Mouse (Mus musculus) liver, embryonic 14.5 days (tissue): ENCODE measurements around the gene Faxc. TPM values are rescaled to one million over a fixed set of nuclear protein-coding genes. Genes with fewer than 3 reads are reported as not detected.
A peak's percentile ranks its signal among the peaks of the same experiment; 100 is the strongest.

Source experiments
- ATAC-seq: fragments of 200-750 bp; cut with Nextera tagmentation; 2 replicates; pipeline ENCODE4 v1.8.0; 2017; ENCODE audit warnings: moderate number of reproducible peaks, mild to moderate bottlenecking, moderate library complexity; ENCODE audit not compliant: insufficient read depth
- DNase-seq, 3 experiments: peaks; one replicate each; pipeline ENCODE4 v3.0.0-alpha.2; 2012 to 2013; ENCODE audit warnings: low read depth in 3 of 3, low spot score in 3 of 3
- H3K27ac ChIP-seq: fragments of 300-500 bp; sonication (generic); 2 replicates; pipeline ENCODE4 v1.5.1; 2014; ENCODE audit warnings: moderate library complexity, mild to moderate bottlenecking, control low read depth, inconsistent platforms
- H3K27me3 ChIP-seq: fragments of 300-500 bp; sonication (generic); 2 replicates; pipeline ENCODE4 v1.6.1; 2014; ENCODE audit warnings: mild to moderate bottlenecking, low read length, moderate library complexity; ENCODE audit not compliant: control insufficient read depth, insufficient read depth
- H3K36me3 ChIP-seq: fragments of 300-500 bp; sonication (generic); replicated peaks from 2 replicates; pipeline ENCODE4 v1.6.1; 2014; ENCODE audit warnings: low read depth; ENCODE audit not compliant: control insufficient read depth, insufficient read depth
- H3K4me1 ChIP-seq, 2 experiments: fragments of 200-500 bp in 1 of 2; fragments of 300-500 bp in 1 of 2; sonication (generic) in 1 of 2; replicated peaks; 2 replicates each; pipeline ENCODE4 v1.6.1; 2012 to 2014; ENCODE audit warnings: antibody characterized with exemption in 1 of 2, inconsistent platforms in 1 of 2, low read length in 1 of 2; ENCODE audit not compliant: control insufficient read depth in 2 of 2, insufficient read depth in 2 of 2
- H3K4me2 ChIP-seq: fragments of 300-500 bp; sonication (generic); 2 replicates; pipeline ENCODE4 v1.6.1; 2014; ENCODE audit warnings: low read depth, mild to moderate bottlenecking, control low read depth, moderate library complexity
- H3K4me3 ChIP-seq, 2 experiments: fragments of 200-500 bp in 1 of 2; fragments of 300-500 bp in 1 of 2; sonication (generic) in 1 of 2; 2 replicates each; pipeline ENCODE4 v1.5.1; 2012 to 2014; ENCODE audit warnings: low read depth in 2 of 2, low read length in 2 of 2, mild to moderate bottlenecking in 2 of 2, control low read depth in 1 of 2, inconsistent platforms in 1 of 2, moderate library complexity in 1 of 2; ENCODE audit not compliant: insufficient read depth in 1 of 2
- H3K9ac ChIP-seq: fragments of 300-500 bp; sonication (generic); replicated peaks from 2 replicates; pipeline ENCODE4 v1.6.1; 2014; ENCODE audit warnings: mild to moderate bottlenecking, control low read depth, moderate library complexity
- H3K9me3 ChIP-seq: fragments of 300-500 bp; sonication (generic); 2 replicates; pipeline ENCODE4 v1.6.1; 2016; ENCODE audit warnings: low read length, mixed read lengths; ENCODE audit not compliant: control insufficient read depth
- CTCF ChIP-seq: IDR thresholded peaks from 2 replicates; pipeline ENCODE4 v1.5.1; 2016; ENCODE audit warnings: antibody characterized with exemption, low read depth, control low read depth
- EP300 ChIP-seq: IDR thresholded peaks from 2 replicates; pipeline ENCODE4 v1.6.1; 2016; ENCODE audit warnings: antibody characterized with exemption, low read depth
- WGBS: fragments of 180-500 bp; shearing (Covaris S2); extraction: QIAGEN DNeasy Blood & Tissue Kit; methylation state at CpG from one replicate; pipeline ENCODE4 v1.1.7; 2014; ENCODE audit not compliant: insufficient replicate concordance; 5-methylcytosine and 5-hydroxymethylcytosine counted together
- polyA plus RNA-seq, 2 experiments: library from polyadenylated mRNA; depleted of rRNA in 1 of 2; stranded (reverse) in 1 of 2; unstranded in 1 of 2; fragments of >200 nt; fragmentation: Nextera tagmentation in 1 of 2; extraction: Ambion mirVana in 1 of 2; gene quantifications; 2 replicates each; pipeline versions ENCODE4 v1.2.1 to v1.2.3; 2012 to 2014

The Faxc gene
- polyA plus RNA-seq, 2 experiments: 0.07 TPM; not detected in 1

GRCm38 (mm10) chr4:21936424-21936823 lies 5.3 kb downstream of the Faxc start:
- ATAC-seq: no peak
- Histone ChIP-seq H3K27ac (no peak overlapping the region), H3K9me3 (no peaks in the 10 kb centered on the region), H3K9ac (no peak overlapping the region), H3K4me3 (no peak overlapping the region), H3K4me2 (no peak overlapping the region), H3K36me3 (no peaks in the 10 kb centered on the region), H3K27me3 (peaks cover 9% of the 10 kb centered on the region), H3K4me1 (no peaks in the 10 kb centered on the region)
- TF ChIP-seq EP300: no peak
- TF ChIP-seq CTCF: no peak
- WGBS: 70% methylated on average over 9 of the region's 9 CpGs
- DNase-seq: no peak

DNA sequence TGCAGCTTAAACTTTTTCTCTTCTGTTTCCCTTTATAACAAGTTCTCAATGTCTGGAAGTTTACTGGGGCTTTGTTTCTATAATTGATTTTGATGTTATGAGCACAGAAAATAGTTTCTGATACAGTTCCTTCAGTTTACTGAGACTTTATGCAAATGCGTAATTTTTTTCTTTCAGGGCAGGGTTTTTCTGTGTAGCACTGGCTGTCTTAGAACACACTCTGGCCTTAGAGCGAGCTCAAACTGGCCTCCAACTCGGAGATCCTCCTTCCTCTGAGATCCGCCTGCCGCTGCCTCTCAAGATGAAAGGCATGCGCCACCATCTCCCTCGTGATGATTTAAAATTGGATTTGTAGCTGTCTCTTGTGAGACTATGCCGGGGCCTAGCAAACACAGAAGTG lies 6.8 kb downstream of the Faxc start:
- Histone ChIP-seq H3K4me2 (no peak overlapping the region), H3K9me3 (no peaks in the 10 kb centered on the region), H3K36me3 (no peaks in the 10 kb centered on the region), H3K27ac (no peak overlapping the region), H3K4me1 (no peaks in the 10 kb centered on the region), H3K4me3 (no peak overlapping the region), H3K27me3 (no peaks in the 10 kb centered on the region; the same call in 1 of the 2 replicates), H3K9ac (no peak overlapping the region)
- WGBS: 61% methylated on average over 8 of the region's 8 CpGs
- ATAC-seq (no peak), DNase-seq (no peak)
- TF ChIP-seq CTCF: no peak
- TF ChIP-seq EP300: no peak

DNA sequence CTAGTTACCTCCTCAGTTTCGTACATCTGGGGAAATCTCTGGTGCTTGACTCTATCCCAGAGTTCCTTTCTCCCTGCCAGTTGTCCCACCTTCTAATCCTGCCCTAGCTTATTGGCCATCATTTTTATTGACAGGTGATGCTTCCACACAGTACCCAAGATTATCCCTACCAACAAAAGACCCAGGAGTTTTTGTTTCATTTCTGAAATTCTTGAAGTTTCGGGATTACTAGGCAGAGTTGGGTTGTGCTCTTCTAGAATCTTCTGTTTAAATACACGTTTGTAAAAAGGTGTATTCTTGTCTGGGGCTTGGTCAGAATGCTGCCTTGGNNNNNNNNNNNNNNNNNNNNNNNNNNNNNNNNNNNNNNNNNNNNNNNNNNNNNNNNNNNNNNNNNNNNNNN lies 13.5 kb downstream of the Faxc start:
- H3K4me1 ChIP-seq: no peaks in the 10 kb centered on the region
- DNase-seq: no peak
- ATAC-seq: no peak
- no peak overlapping the region for H3K4me3 ChIP-seq
- WGBS: 41% methylated on average over 3 of the region's 3 CpGs
- H3K9me3 ChIP-seq: no peaks in the 10 kb centered on the region
- H3K9ac ChIP-seq: no peak overlapping the region
- H3K27ac ChIP-seq: no peak overlapping the region
- H3K4me2 ChIP-seq: no peak overlapping the region
- no peaks in the 10 kb centered on the region for H3K27me3 ChIP-seq
- no peaks in the 10 kb centered on the region for H3K36me3 ChIP-seq
- no peak for TF ChIP-seq CTCF
- no peak for TF ChIP-seq EP300

GRCm38 (mm10) chr4:21951444-21951843 lies 20.3 kb downstream of the Faxc start:
- Histone ChIP-seq H3K9ac (no peak overlapping the region), H3K9me3 (no peaks in the 10 kb centered on the region), H3K4me2 (no peak overlapping the region), H3K27ac (no peak overlapping the region), H3K4me3 (no peak overlapping the region), H3K4me1 (no peaks in the 10 kb centered on the region), H3K36me3 (no peaks in the 10 kb centered on the region), H3K27me3 (no peaks in the 10 kb centered on the region)
- no peak for TF ChIP-seq EP300
- TF ChIP-seq CTCF: peak; percentile 28; the same call in 1 of the 2 replicates
- DNase-seq (no peak), ATAC-seq (no peak)
- 31% methylated on average over 6 of the region's 6 CpGs for WGBS

DNA sequence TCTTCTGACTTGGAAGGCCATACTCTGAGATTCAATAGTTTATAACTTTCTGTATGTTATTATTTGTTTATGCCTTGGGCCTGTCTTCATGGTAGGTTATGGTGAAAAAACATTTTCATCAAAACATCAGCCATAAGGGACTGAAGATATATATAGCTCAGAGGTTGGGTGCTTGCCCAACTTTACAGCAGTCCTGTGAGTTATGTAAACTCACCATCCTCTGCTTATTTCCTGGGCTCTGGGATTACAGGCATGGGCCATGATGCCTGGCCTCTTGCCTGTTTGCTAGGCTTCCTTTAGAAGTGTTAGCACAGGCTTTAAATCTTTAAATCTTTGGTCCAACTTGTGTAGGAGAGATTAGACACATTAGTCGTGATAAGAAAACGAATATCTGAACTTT lies 21.1 kb downstream of the Faxc start:
- no peak overlapping the region for H3K27ac ChIP-seq

More for the DNA sequence above, 21.1 kb downstream of the Faxc start:
- Histone ChIP-seq H3K27me3 (no peaks in the 10 kb centered on the region), H3K4me3 (no peak overlapping the region), H3K9me3 (no peaks in the 10 kb centered on the region), H3K36me3 (no peaks in the 10 kb centered on the region), H3K9ac (no peak overlapping the region), H3K4me2 (no peak overlapping the region), H3K4me1 (no peaks in the 10 kb centered on the region)
- no peak for DNase-seq
- TF ChIP-seq EP300 (no peak), CTCF (no peak)
- ATAC-seq: no peak
- 9% methylated on average over 2 of the region's 2 CpGs for WGBS
